Mouse (Mus musculus): Measurements from ENCODE around the gene Ddx18. TPM values are rescaled to one million over a fixed set of nuclear protein-coding genes. Genes with fewer than 3 reads are reported as not detected.

The Ddx18 gene
- polyA plus RNA-seq, 1 experiment from 2014 or later = 61.4 TPM

GRCm38 (mm10) chr1:121540361-121540760, 27.4 kb downstream of the Ddx18 start:
- DNase-seq (ENCODE audit: low spot score) = no peak
- no peak overlapping the region for H3K27ac ChIP-seq (replicated peaks; ENCODE audit: low read depth, low read length)
- H3K9ac ChIP-seq (ENCODE audit: low read depth, low read length) = no peak overlapping the region
- 82% methylated on average over 8 of the region's 8 CpGs for WGBS
- H3K27me3 ChIP-seq (replicated peaks; ENCODE audit: control insufficient read depth, insufficient read depth, low read length) = no peaks in the 10 kb centered on the region
- ATAC-seq (ENCODE audit: low read depth) = no peak
- H3K4me2 ChIP-seq (ENCODE audit: low read depth, low read length) = no peak overlapping the region
- no peak overlapping the region for H3K4me3 ChIP-seq (ENCODE audit: low read depth, low read length)
- no peaks in the 10 kb centered on the region for H3K9me3 ChIP-seq (ENCODE audit: control insufficient read depth, low read length)
- no peaks in the 10 kb centered on the region for H3K36me3 ChIP-seq (ENCODE audit: control insufficient read depth, insufficient read depth, low read length)
- no peaks in the 10 kb centered on the region for H3K4me1 ChIP-seq (ENCODE audit: control insufficient read depth, insufficient read depth, low read length)

DNA sequence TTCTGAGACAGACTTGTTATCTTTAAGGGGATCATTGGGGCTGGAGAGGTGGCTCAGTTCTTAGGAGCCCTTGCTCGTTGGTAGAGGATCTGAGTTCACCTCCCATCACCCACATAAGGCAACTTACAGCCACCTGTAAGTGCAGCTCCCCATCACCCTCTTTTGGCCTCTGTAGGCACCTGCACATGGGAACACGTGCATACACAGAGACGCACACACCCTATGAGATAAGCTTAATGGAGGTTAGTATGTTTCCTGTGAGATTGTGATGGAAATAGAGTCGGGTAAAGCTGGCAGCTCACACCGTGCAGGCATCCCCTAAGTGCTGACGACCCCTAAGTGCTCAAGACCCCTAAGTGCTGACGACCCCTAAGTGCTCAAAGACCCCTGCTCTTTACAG, 36.4 kb downstream of the Ddx18 start:
- 73% methylated on average over 7 of the region's 7 CpGs for WGBS
- H3K4me3 ChIP-seq (ENCODE audit: low read depth, low read length) = no peak overlapping the region
- H3K4me2 ChIP-seq (ENCODE audit: low read depth, low read length) = no peak overlapping the region
- ATAC-seq (ENCODE audit: low read depth) (no peak), DNase-seq (ENCODE audit: low spot score) (no peak)
- H3K36me3 ChIP-seq (ENCODE audit: control insufficient read depth, insufficient read depth, low read length) = no peaks in the 10 kb centered on the region
- no peak overlapping the region for H3K27ac ChIP-seq (replicated peaks; ENCODE audit: low read depth, low read length)
- peaks cover 22% of the 10 kb centered on the region for H3K27me3 ChIP-seq (replicated peaks; ENCODE audit: control insufficient read depth, insufficient read depth, low read length)
- H3K9me3 ChIP-seq (ENCODE audit: control insufficient read depth, low read length) = no peaks in the 10 kb centered on the region
- H3K4me1 ChIP-seq (ENCODE audit: control insufficient read depth, insufficient read depth, low read length) = peaks cover 8% of the 10 kb centered on the region; the same call in 1 of the 2 replicates
- no peak overlapping the region for H3K9ac ChIP-seq (ENCODE audit: low read depth, low read length)

DNA sequence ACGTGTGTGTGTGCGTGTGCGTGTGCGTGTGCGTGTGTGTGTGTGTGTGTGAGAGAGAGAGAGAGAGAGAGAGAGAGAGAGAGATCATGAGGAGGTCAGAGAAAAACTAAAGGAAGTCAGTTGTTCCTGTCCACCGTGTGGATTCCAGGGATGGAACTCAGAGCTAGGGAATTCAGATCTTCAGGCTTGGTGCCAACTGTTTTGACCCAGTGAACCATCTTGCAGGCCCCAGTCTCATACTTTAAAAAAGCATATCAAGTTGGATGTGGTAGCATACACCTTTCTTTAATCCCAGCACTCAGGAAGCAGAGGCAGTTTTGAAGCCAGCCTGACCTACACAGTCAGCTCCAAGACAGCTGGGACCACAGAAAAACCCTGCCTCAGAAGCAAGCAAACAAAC, 38.5 kb downstream of the Ddx18 start:
- ATAC-seq (ENCODE audit: low read depth) = no peak

GRCm38 (mm10) chr1:121528399-121528720, 39.4 kb downstream of the Ddx18 start, which contains the start of gene Htr5b:
Gene Htr5b (minus strand): TSS chr1:121528465.
- ATAC-seq (ENCODE audit: low read depth) = peak; percentile 92
- Histone ChIP-seq H3K27me3 (replicated peaks; ENCODE audit: control insufficient read depth, insufficient read depth, low read length) (peaks cover 27% of the 10 kb centered on the region), H3K36me3 (ENCODE audit: control insufficient read depth, insufficient read depth, low read length) (no peaks in the 10 kb centered on the region), H3K27ac (replicated peaks; ENCODE audit: low read depth, low read length) (no peak within 1 kb of the TSS), H3K9ac (ENCODE audit: low read depth, low read length) (no peak within 1 kb of the TSS; the same call in 1 of the 2 replicates), H3K9me3 (ENCODE audit: control insufficient read depth, low read length) (no peaks in the 10 kb centered on the region), H3K4me3 (ENCODE audit: low read depth, low read length) (peak within 1 kb of the TSS; percentile 29), H3K4me1 (ENCODE audit: control insufficient read depth, insufficient read depth, low read length) (peaks cover 8% of the 10 kb centered on the region; the same call in 1 of the 2 replicates), H3K4me2 (ENCODE audit: low read depth, low read length) (peak within 1 kb of the TSS; percentile 58)
- WGBS = 9% methylated on average over 11 of the region's 11 CpGs
- peak; percentile 82 for DNase-seq (ENCODE audit: low spot score)

More for the DNA sequence above, 38.5 kb downstream of the Ddx18 start:
- Histone ChIP-seq H3K27ac (replicated peaks; ENCODE audit: low read depth, low read length) (no peak overlapping the region), H3K9me3 (ENCODE audit: control insufficient read depth, low read length) (no peaks in the 10 kb centered on the region), H3K4me1 (ENCODE audit: control insufficient read depth, insufficient read depth, low read length) (peaks cover 8% of the 10 kb centered on the region; the same call in 1 of the 2 replicates), H3K9ac (ENCODE audit: low read depth, low read length) (no peak overlapping the region), H3K27me3 (replicated peaks; ENCODE audit: control insufficient read depth, insufficient read depth, low read length) (peaks cover 27% of the 10 kb centered on the region), H3K4me3 (ENCODE audit: low read depth, low read length) (no peak overlapping the region), H3K36me3 (ENCODE audit: control insufficient read depth, insufficient read depth, low read length) (no peaks in the 10 kb centered on the region), H3K4me2 (ENCODE audit: low read depth, low read length) (no peak overlapping the region)
- no peak for DNase-seq (ENCODE audit: low spot score)
- WGBS = 85% methylated on average over 6 of the region's 6 CpGs

DNA sequence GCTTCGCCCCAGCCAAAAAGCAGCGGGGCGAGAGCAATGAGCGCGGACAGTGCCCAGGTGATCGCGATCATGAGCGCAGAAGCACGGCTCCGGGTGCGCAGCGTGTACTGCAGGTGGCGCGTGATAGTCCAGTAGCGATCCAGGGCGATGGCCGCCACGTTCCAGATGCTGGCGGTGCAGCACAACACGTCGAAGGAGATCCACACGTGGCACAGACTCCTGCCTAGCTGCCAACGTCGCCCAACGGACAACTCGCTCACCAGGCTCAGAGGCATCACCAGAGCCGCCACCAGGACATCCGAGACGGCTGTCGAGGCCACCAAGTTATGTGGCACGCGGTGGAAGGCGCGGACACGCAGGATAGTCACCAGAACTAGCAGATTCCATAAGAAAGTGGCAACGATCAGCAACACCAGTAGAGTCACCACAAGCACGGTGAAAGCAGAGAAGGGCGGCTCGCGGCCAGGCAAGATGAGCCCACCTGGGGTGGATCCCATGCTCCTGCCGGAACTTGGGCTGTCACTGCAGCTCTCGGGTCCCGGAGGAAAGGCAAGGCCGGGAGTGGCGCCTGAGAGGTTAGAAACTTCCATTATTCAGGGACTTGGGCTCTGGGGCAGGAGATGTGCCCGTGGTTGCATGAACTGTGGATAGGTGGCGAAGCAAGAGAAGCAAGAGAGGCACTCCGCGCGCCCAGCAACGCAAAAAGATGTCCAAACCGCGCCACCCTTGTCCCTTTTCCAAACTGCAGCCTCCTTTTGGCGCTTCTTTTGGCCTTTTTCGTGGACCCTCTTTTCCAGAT, 40.0 kb downstream of the Ddx18 start:
- no peak overlapping the region for H3K27ac ChIP-seq (replicated peaks; ENCODE audit: low read depth, low read length)
- 17% methylated on average over 53 of the region's 55 CpGs for WGBS
- peaks cover 8% of the 10 kb centered on the region; the same call in 1 of the 2 replicates for H3K4me1 ChIP-seq (ENCODE audit: control insufficient read depth, insufficient read depth, low read length)
- ATAC-seq (ENCODE audit: low read depth) (0 out of 2 replicates have a peak, but pooled peaks have one; percentile 34), DNase-seq (ENCODE audit: low spot score) (no peak)
- H3K27me3 ChIP-seq (replicated peaks; ENCODE audit: control insufficient read depth, insufficient read depth, low read length) = peaks cover 27% of the 10 kb centered on the region
- peak overlapping the region; percentile 58 for H3K4me2 ChIP-seq (ENCODE audit: low read depth, low read length)
- no peaks in the 10 kb centered on the region for H3K9me3 ChIP-seq (ENCODE audit: control insufficient read depth, low read length)
- no peak overlapping the region; the same call in 1 of the 2 replicates for H3K9ac ChIP-seq (ENCODE audit: low read depth, low read length)
- no peaks in the 10 kb centered on the region for H3K36me3 ChIP-seq (ENCODE audit: control insufficient read depth, insufficient read depth, low read length)
- H3K4me3 ChIP-seq (ENCODE audit: low read depth, low read length) = peak overlapping the region; percentile 29

DNA sequence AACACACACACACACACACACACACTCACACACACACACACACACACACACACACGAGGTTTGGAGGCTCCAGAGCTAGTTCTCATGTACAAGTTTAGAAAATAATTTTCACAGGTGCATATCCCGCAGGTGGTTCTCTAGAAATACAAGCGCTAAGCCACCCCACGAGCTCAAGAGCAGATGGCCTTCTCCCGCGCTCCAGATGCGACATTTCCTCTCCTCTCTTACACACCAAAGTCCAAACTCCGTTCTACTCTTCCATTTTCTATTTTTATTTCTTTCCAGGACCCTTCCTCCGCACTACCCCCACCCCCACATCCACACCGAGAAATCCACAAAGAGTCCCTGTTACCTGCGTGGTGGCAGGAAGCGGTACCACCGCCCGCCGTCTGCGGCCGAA, 40.7 kb downstream of the Ddx18 start:
- DNase-seq (ENCODE audit: low spot score) (no peak), ATAC-seq (ENCODE audit: low read depth) (no peak)
- peak overlapping the region; percentile 58 for H3K4me2 ChIP-seq (ENCODE audit: low read depth, low read length)
- no peak overlapping the region for H3K27ac ChIP-seq (replicated peaks; ENCODE audit: low read depth, low read length)
- WGBS = 48% methylated on average over 17 of the region's 17 CpGs
- H3K4me1 ChIP-seq (ENCODE audit: control insufficient read depth, insufficient read depth, low read length) = peaks cover 8% of the 10 kb centered on the region; the same call in 1 of the 2 replicates
- peak overlapping the region; percentile 29 for H3K4me3 ChIP-seq (ENCODE audit: low read depth, low read length)
- peaks cover 27% of the 10 kb centered on the region for H3K27me3 ChIP-seq (replicated peaks; ENCODE audit: control insufficient read depth, insufficient read depth, low read length)
- no peaks in the 10 kb centered on the region for H3K9me3 ChIP-seq (ENCODE audit: control insufficient read depth, low read length)
- H3K36me3 ChIP-seq (ENCODE audit: control insufficient read depth, insufficient read depth, low read length) = no peaks in the 10 kb centered on the region
- H3K9ac ChIP-seq (ENCODE audit: low read depth, low read length) = no peak overlapping the region

GRCm38 (mm10) chr1:121518609-121519008, 49.2 kb downstream of the Ddx18 start:
- ATAC-seq (ENCODE audit: low read depth) (no peak), DNase-seq (ENCODE audit: low spot score) (no peak)
- WGBS = 89% methylated on average over 1 of the region's 1 CpGs

DNA sequence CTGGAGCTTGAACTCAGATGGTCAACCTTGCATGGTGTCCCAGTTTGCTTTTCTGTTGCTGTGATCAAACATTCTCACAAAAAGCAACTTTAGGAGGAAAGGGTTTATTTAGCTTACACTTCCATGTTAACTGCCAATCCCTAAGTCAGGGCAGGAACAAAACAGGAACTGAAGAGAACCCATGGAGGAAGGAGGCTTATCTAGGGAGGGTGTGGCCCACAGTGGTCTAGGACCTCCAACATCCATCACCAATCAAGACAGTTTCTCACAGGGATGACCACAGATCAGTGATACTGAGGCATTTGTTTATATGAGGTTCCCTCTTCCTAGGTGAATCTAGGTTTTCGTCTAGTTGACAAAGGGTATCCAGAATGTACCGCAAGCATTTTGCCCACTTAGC, 55.8 kb downstream of the Ddx18 start:
- H3K4me3 ChIP-seq (ENCODE audit: low read depth, low read length) = no peak overlapping the region
- no peaks in the 10 kb centered on the region for H3K9me3 ChIP-seq (ENCODE audit: control insufficient read depth, low read length)
- WGBS = 83% methylated on average over 2 of the region's 2 CpGs
- no peaks in the 10 kb centered on the region for H3K36me3 ChIP-seq (ENCODE audit: control insufficient read depth, insufficient read depth, low read length)
- no peak for ATAC-seq (ENCODE audit: low read depth)
- no peak for DNase-seq (ENCODE audit: low spot score)
- H3K4me1 ChIP-seq (ENCODE audit: control insufficient read depth, insufficient read depth, low read length) = no peaks in the 10 kb centered on the region
- no peak overlapping the region for H3K4me2 ChIP-seq (ENCODE audit: low read depth, low read length)
- H3K27ac ChIP-seq (replicated peaks; ENCODE audit: low read depth, low read length) = no peak overlapping the region
- no peak overlapping the region for H3K9ac ChIP-seq (ENCODE audit: low read depth, low read length)
- H3K27me3 ChIP-seq (replicated peaks; ENCODE audit: control insufficient read depth, insufficient read depth, low read length) = no peaks in the 10 kb centered on the region

More at GRCm38 (mm10) chr1:121518609-121519008, 49.2 kb downstream of the Ddx18 start:
- H3K27me3 ChIP-seq (replicated peaks; ENCODE audit: control insufficient read depth, insufficient read depth, low read length) = no peaks in the 10 kb centered on the region
- no peaks in the 10 kb centered on the region for H3K36me3 ChIP-seq (ENCODE audit: control insufficient read depth, insufficient read depth, low read length)
- H3K4me2 ChIP-seq (ENCODE audit: low read depth, low read length) = no peak overlapping the region
- H3K9ac ChIP-seq (ENCODE audit: low read depth, low read length) = no peak overlapping the region
- H3K9me3 ChIP-seq (ENCODE audit: control insufficient read depth, low read length) = no peaks in the 10 kb centered on the region
- no peak overlapping the region for H3K4me3 ChIP-seq (ENCODE audit: low read depth, low read length)
- H3K27ac ChIP-seq (replicated peaks; ENCODE audit: low read depth, low read length) = no peak overlapping the region
- no peaks in the 10 kb centered on the region for H3K4me1 ChIP-seq (ENCODE audit: control insufficient read depth, insufficient read depth, low read length)

GRCm38 (mm10) chr1:121511186-121511585, 56.6 kb downstream of the Ddx18 start:
- no peak for ATAC-seq (ENCODE audit: low read depth)
- no peaks in the 10 kb centered on the region for H3K27me3 ChIP-seq (replicated peaks; ENCODE audit: control insufficient read depth, insufficient read depth, low read length)
- no peak overlapping the region for H3K9ac ChIP-seq (ENCODE audit: low read depth, low read length)
- no peak overlapping the region for H3K4me3 ChIP-seq (ENCODE audit: low read depth, low read length)
- H3K9me3 ChIP-seq (ENCODE audit: control insufficient read depth, low read length) = no peaks in the 10 kb centered on the region
- H3K4me1 ChIP-seq (ENCODE audit: control insufficient read depth, insufficient read depth, low read length) = no peaks in the 10 kb centered on the region
- DNase-seq (ENCODE audit: low spot score) = peak; percentile 20
- H3K4me2 ChIP-seq (ENCODE audit: low read depth, low read length) = no peak overlapping the region
- WGBS = 41% methylated on average over 2 of the region's 2 CpGs
- peaks cover 5% of the 10 kb centered on the region; the same call in 1 of the 2 replicates for H3K36me3 ChIP-seq (ENCODE audit: control insufficient read depth, insufficient read depth, low read length)
- no peak overlapping the region for H3K27ac ChIP-seq (replicated peaks; ENCODE audit: low read depth, low read length)
